Mouse (Mus musculus) retina, postnatal 7 days (tissue): Measurements from ENCODE around the gene Gm10840.
"Not testable (repeated sequence)": the region's sequence is repeated elsewhere in the genome, so short reads cannot be mapped to it uniquely, and the experiment has no call there.

Experiments used
- DNase-seq: peaks from one replicate; pipeline ENCODE4 v3.0.0-alpha.2; 2012; ENCODE audit warnings: low read depth, low spot score

Gene Gm10840

DNA sequence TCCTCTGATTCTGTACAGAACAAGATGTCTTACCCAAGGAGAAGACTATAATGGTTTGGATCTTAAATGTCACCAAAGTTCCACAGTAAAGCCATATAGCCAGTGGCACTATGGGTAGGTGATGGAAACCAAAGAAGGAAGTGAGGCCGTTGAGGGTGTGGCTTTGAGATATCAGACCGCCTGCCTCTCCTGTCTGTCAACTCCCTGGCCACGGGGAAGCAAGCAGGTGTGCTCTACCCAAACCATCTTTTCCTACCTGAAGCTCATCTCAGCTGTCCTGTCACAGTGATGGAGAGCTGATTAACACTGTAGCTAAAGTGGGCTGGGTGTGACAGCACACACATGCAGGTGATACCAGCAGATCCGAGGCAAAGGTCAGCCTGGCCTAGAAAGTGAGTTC, 37.6 kb downstream of the Gm10840 start:
- DNase-seq: no peak

DNA sequence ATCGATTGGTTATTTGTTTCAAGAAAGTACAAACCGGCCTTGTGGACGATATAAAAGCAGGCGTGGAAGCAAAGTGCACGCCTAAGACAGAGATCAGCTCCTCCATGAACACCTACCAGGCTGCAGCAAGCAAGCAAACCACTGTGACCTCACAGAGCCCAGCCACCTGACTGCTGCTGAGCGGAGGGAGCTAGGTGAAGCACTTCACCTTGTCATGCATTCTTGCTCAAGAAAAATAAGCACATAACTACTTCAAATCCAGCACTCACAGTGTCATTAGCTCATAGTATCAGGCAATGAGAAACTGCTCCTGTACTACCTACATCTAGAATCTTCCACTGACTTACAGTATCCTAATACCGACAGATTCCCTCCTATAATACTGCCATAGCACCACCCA, 39.3 kb downstream of the Gm10840 start:
- not testable (repeated sequence) for DNase-seq

GRCm38 (mm10) chr11:106200756-106201155, 40.1 kb downstream of the Gm10840 start:
- no peak for DNase-seq

- no peak for DNase-seq
Measured at GRCm38 (mm10) chr11:106201337-106202122, 40.9 kb downstream of the Gm10840 start.

DNA sequence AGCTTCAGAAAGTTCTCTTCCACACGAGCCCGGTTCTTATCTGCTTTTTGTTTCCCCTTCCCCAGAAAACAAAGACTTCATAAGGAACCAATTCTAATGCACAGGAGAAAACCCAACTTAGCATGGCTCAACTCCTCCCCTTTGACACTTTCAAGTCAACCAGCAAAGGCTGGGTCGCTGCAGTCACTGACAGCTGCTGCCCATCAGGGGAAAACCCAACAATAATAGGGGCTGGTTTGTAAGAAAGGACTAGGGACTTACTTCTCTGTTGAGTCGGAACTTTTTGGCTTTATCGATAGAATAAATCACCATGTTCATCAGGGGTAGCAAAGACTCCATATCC, 41.4 kb downstream of the Gm10840 start, which contains the start of gene Strada:
TSS of gene Strada (minus strand) at position 46 of the 343 bp plus-strand sequence.
- no peak for DNase-seq
